Mouse (Mus musculus) megakaryocyte, embryonic 14.5 days (primary cell): ENCODE measurements around the gene Tha1.

Experiments used
- FLI1 ChIP-seq: IDR thresholded peaks from 2 replicates; pipeline ENCODE4 v1.6.1; 2012; ENCODE audit warnings: low read length, inconsistent platforms, mixed read lengths
- GATA1 ChIP-seq: IDR thresholded peaks from 3 replicates; pipeline ENCODE4 v1.6.1; 2012; ENCODE audit warnings: mixed read lengths, low read length, inconsistent platforms, borderline replicate concordance

- TF ChIP-seq GATA1 (no peak), FLI1 (no peak)
Observed at GRCm38 (mm10) chr11:117880336-117880976, 7.2 kb upstream of the Tha1 start.
